Mouse (Mus musculus): ENCODE measurements around the gene Cuedc1.

- TF ChIP-seq POLR2A (IDR thresholded peaks at IDR 0.05; ENCODE audit: borderline replicate concordance, extremely low read depth, insufficient read depth, insufficient read length, poor library complexity, severe bottlenecking) (no peak), CTCF (IDR thresholded peaks at IDR 0.05; ENCODE audit: borderline replicate concordance, extremely low read depth, insufficient read depth, insufficient read length) (no peak)
These were observed 20.2 kb downstream of the Cuedc1 start for GRCm38 (mm10) chr11:88118091-88118440.

All from brain, embryonic 14.5 days (tissue).